In the genomic region with DNA sequence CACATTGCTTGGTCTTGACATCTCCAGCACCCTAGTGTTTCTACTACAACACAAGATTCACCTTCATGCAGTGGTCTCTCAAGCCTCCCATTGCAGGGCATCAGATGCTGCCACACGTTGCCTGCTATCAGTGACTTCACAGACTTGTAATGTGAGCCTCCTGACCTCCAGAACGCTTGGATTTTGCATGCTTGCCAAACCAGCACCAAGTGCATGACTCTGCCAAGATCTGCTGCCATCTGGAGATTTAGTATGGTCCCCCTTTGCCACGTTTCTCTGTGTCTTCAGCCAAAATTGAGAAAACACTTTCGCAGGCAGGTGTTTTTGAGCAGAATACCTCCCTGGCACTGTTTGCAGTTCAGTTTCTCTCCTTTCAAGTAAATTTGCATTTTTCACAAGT, we compare ENCODE assay signal across 30 mouse cellular contexts. TPM values are rescaled to one million over a fixed set of nuclear protein-coding genes. Genes with fewer than 3 reads are reported as not detected.
DNase-seq lines count a peak whose midpoint lies in the region; ATAC-seq lines count a peak whose summit lies in the region.
"Had no signal": no experiment of that assay in that cellular context is flagged by ENCODE, and none has a peak within 500 bp of the region (broad histone marks: within the 10 kb centered on the region; RNA-seq: fewer than 3 reads in every experiment).

No protein-coding gene starts in this region.

- ATAC-seq in megakaryocyte, adult 5-6 weeks (ENCODE audit: poor library complexity, severe bottlenecking), result no peak
- ATAC-seq: forebrain, embryonic 15.5 days; inflammation-experienced regulatory T-cells, adult 6 months; midbrain, embryonic 16.5 days had no signal

- no peaks in the 10 kb centered on the region for H3K36me3 ChIP-seq in megakaryocyte, embryonic 14.5 days (replicated peaks; ENCODE audit: low read length)
- H3K36me3 ChIP-seq: forebrain, embryonic 15.5 days; heart, embryonic 12.5 days; limb, embryonic 10.5 days; limb, embryonic 15.5 days; liver, embryonic 13.5 days; neural tube, embryonic 12.5 days had no signal

- H3K4me3 ChIP-seq in megakaryocyte, embryonic 14.5 days (replicated peaks), result peak overlapping the region; percentile 1
- H3K4me3 ChIP-seq: forebrain, embryonic 15.5 days; heart, adult 2 months; heart, embryonic 12.5 days; layer of hippocampus, adult 2 months; limb, embryonic 10.5 days; limb, embryonic 15.5 days; liver, embryonic 13.5 days; myocyte; neural tube, embryonic 12.5 days had no signal

- DNase-seq in cerebellum, adult 18-20 months, result peak; percentile 47 to 65
- peak; percentile 60 to 63 for DNase-seq in cerebellum, postnatal 14 days
- no peak for DNase-seq in urinary bladder, postnatal 10 days (ENCODE audit: low spot score)
- DNase-seq in thymus, postnatal 0 days (ENCODE audit: low spot score), result no peak
- DNase-seq: adrenal gland, postnatal 25 days; B cell, adult 2 months; heart, adult 2 months; heart, postnatal 4 days; kidney, adult 11 months; kidney, postnatal 14 days; liver, embryonic 13.5 days; lung, adult 18-20 months; lung, postnatal 10 days; right cerebral cortex, adult 18-20 months; right cerebral cortex, postnatal 4 days; thymus, adult 18-20 months; thymus, postnatal 4 days had no signal

- H3K9me3 ChIP-seq in megakaryocyte, embryonic 14.5 days, result peaks cover 59% of the 10 kb centered on the region
- H3K9me3 ChIP-seq: forebrain, embryonic 15.5 days; limb, embryonic 10.5 days; limb, embryonic 15.5 days; neural tube, embryonic 12.5 days had no signal

- H3K4me1 ChIP-seq in megakaryocyte, embryonic 14.5 days, result no peaks in the 10 kb centered on the region
- H3K4me1 ChIP-seq: forebrain, embryonic 15.5 days; heart, embryonic 12.5 days; limb, embryonic 10.5 days; limb, embryonic 15.5 days; liver, embryonic 13.5 days; neural tube, embryonic 12.5 days had no signal

- no peaks in the 10 kb centered on the region for H3K27me3 ChIP-seq in megakaryocyte, embryonic 14.5 days (replicated peaks)
- H3K27me3 ChIP-seq: forebrain, embryonic 15.5 days; heart, embryonic 12.5 days; limb, embryonic 15.5 days; liver, embryonic 13.5 days; neural tube, embryonic 12.5 days had no signal

RNA-seq across cellular contexts. Expression of gene Cntnap4, which starts 12.5 kb away (rescaled TPM):
- not detected in 2 replicates for polyA plus RNA-seq in megakaryocyte, embryonic 14.5 days (2012; ENCODE audit: insufficient read depth, low replicate concordance)
- not detected in 2 replicates for total RNA-seq in megakaryocyte, adult 5-6 weeks (2015)
- not detected in 2 replicates for total RNA-seq in megakaryocyte, adult 5-6 weeks (2017)
- polyA plus RNA-seq in thymus, postnatal 0 days (2015; fragmentation: Nextera tagmentation; extraction: Ambion mirVana), result 0.26 and 0.31 TPM in 2 replicates
- total RNA-seq: adrenal gland, adult 18-20 months; adrenal gland, postnatal 25 days; heart, adult 2 months had no signal
- polyA plus RNA-seq: heart, adult 2 months; inflammation-experienced regulatory T-cells, adult 6 months; liver, embryonic 13.5 days; spleen, adult 2 months had no signal

Comparison
In these comparisons a context has a peak if more than half of its experiments do, and no peak if none do; other contexts are left out.
1. DNase-seq: peak in cerebellum, adult 18-20 months (2 of 2) and cerebellum, postnatal 14 days (2 of 2); none in urinary bladder, postnatal 10 days (single experiment) and thymus, postnatal 0 days (single experiment).